Mouse (Mus musculus): ENCODE data around the gene Fez1. TPM values are rescaled to one million over a fixed set of nuclear protein-coding genes. Genes with fewer than 3 reads are reported as not detected.

Fez1 gene
- total RNA-seq, 1 experiment from 2014 or later = not detected

Other genes starting within 250 kb of the Fez1 start
- not detected in 2 replicates for gene Gm17689, start 239.2 kb upstream of the Fez1 start, total RNA-seq (2017)
- not detected in 2 replicates for gene A630095E13Rik, start 178.5 kb upstream of the Fez1 start, total RNA-seq (2017)
- not detected in 2 replicates for gene Acrv1, start 128.6 kb upstream of the Fez1 start, total RNA-seq (2017)
- 2.7 and 3.1 TPM in 2 replicates for gene Chek1, start 94.8 kb upstream of the Fez1 start, total RNA-seq (2017)
- gene Stt3a, start 54.2 kb upstream of the Fez1 start, total RNA-seq (2017) = 143 and 186 TPM in 2 replicates
- gene Ei24, start 24.5 kb upstream of the Fez1 start, total RNA-seq (2017) = 27.7 and 33.0 TPM in 2 replicates